ENCODE assay signal across 7 mouse cellular contexts in the genomic region with DNA sequence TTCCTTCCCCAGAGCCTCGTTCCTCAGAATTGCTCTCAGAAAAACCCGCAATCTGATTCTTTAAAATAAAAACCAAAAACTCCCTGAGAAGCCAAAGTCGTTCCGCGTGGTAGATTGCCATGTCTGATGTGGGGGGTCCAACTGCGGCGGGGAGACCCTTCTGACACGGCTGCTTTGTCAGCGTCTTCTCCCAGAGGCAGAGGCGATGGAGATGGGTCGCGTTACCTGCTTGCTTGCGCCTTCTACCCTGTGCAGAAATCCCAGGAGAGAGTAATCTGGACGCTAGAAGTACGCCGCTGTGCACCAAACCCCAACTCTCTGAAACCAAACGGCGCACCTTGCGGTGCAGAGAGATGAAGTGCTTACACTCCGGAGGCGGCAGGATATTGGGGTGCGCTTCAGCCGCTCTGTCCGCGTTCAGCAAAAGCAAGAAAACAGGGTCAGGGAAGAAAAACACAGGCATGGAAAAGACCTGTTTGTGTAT.
A peak's percentile ranks its signal among the peaks of the same experiment; 100 is the strongest.
DNase-seq lines count a peak whose midpoint lies in the region; ATAC-seq and TF ChIP-seq lines count a peak whose summit lies in the region.

No protein-coding gene starts in this region.

- peaks cover 82% of the 10 kb centered on the region for H3K27me3 ChIP-seq in lung, embryonic 14.5 days (ENCODE audit: insufficient read depth, low read length)
- H3K27me3 ChIP-seq in forebrain, embryonic 14.5 days (replicated peaks; ENCODE audit: control insufficient read depth, insufficient read depth, low read length): peaks cover 10% of the 10 kb centered on the region; the same call in 1 of the 2 replicates

- H3K4me3 ChIP-seq in lung, embryonic 14.5 days (ENCODE audit: low read depth, low read length): peak overlapping the region; percentile 24
- H3K4me3 ChIP-seq in forebrain, embryonic 14.5 days (ENCODE audit: low read depth, low read length): peak overlapping the region; percentile 31

- H3K9me3 ChIP-seq in lung, embryonic 14.5 days (ENCODE audit: low read depth, low read length): no peaks in the 10 kb centered on the region
- H3K9me3 ChIP-seq in forebrain, embryonic 14.5 days (replicated peaks; ENCODE audit: control insufficient read depth, low read length): no peaks in the 10 kb centered on the region

- TF ChIP-seq CTCF in lung, embryonic 14.5 days (IDR thresholded peaks at IDR 0.05; ENCODE audit: low read depth): no peak

- ATAC-seq in lung, embryonic 14.5 days (ENCODE audit: insufficient read depth): no peak
- no peak for ATAC-seq in forebrain, embryonic 14.5 days
- no peak for ATAC-seq in megakaryocyte progenitor cell, adult 5-6 weeks (replicated peaks; ENCODE audit: poor library complexity)

- no peaks in the 10 kb centered on the region for H3K36me3 ChIP-seq in lung, embryonic 14.5 days (ENCODE audit: insufficient read depth)
- no peaks in the 10 kb centered on the region for H3K36me3 ChIP-seq in forebrain, embryonic 14.5 days (ENCODE audit: control insufficient read depth, insufficient read depth, low read length)

- peaks cover 8% of the 10 kb centered on the region for H3K4me1 ChIP-seq in lung, embryonic 14.5 days (ENCODE audit: insufficient read depth)
- H3K4me1 ChIP-seq in forebrain, embryonic 14.5 days (ENCODE audit: control insufficient read depth, insufficient read depth, low read length): peaks cover 28% of the 10 kb centered on the region

- H3K9ac ChIP-seq in lung, embryonic 14.5 days: no peak overlapping the region
- H3K9ac ChIP-seq in forebrain, embryonic 14.5 days (ENCODE audit: low read length): peak overlapping the region; percentile 70

- WGBS in lung, embryonic 14.5 days: 2% methylated on average over 25 of the region's 25 CpGs
- 2% methylated on average over 25 of the region's 25 CpGs for WGBS in forebrain, embryonic 14.5 days

- no peak overlapping the region for H3K27ac ChIP-seq in lung, embryonic 14.5 days (ENCODE audit: low read depth)
- peak overlapping the region; percentile 74 for H3K27ac ChIP-seq in forebrain, embryonic 14.5 days (ENCODE audit: low read depth, low read length)

- peak overlapping the region; percentile 51 for H3K4me2 ChIP-seq in lung, embryonic 14.5 days
- peak overlapping the region; percentile 68 for H3K4me2 ChIP-seq in forebrain, embryonic 14.5 days (ENCODE audit: low read length)

- peak; percentile 19 for DNase-seq in lung, embryonic 14.5 days
- no peak for DNase-seq in lung, postnatal 36 days
- peak; percentile 59 for DNase-seq in forebrain, embryonic 14.5 days (ENCODE audit: low spot score)
- peak; percentile 24 for DNase-seq in kidney, postnatal 14 days
- peak; percentile 28 for DNase-seq in right cerebral cortex, postnatal 4 days
- DNase-seq in gastrocnemius, adult 18-20 months (ENCODE audit: low spot score): no peak

Comparison
In these comparisons a context has a peak if more than half of its experiments do, and no peak if none do; other contexts are left out.
1. DNase-seq: peak in lung, embryonic 14.5 days (single experiment), forebrain, embryonic 14.5 days (single experiment), kidney, postnatal 14 days (single experiment) and right cerebral cortex, postnatal 4 days (single experiment); none in lung, postnatal 36 days (single experiment) and gastrocnemius, adult 18-20 months (single experiment).